Mouse (Mus musculus): Measurements from ENCODE around the gene Olfr986. TPM values are rescaled to one million over a fixed set of nuclear protein-coding genes. Genes with fewer than 3 reads are reported as not detected.

Olfr986 gene
- polyA plus RNA-seq, 1 experiment from 2014 or later = 0.10 TPM

GRCm38 (mm10) chr9:40191086-40191876 is 10.6 kb downstream of the Olfr986 start:
- Histone ChIP-seq H3K9ac (ENCODE audit: low read depth, low read length) (peak overlapping the region; percentile 80), H3K27me3 (ENCODE audit: control insufficient read depth, insufficient read depth, low read length) (no peaks in the 10 kb centered on the region), H3K4me2 (peak overlapping the region; percentile 66), H3K9me3 (replicated peaks; ENCODE audit: control insufficient read depth, low read length) (no peaks in the 10 kb centered on the region), H3K27ac (ENCODE audit: low read depth, low read length) (peak overlapping the region; percentile 18; the same call in 1 of the 2 replicates), H3K4me3 (ENCODE audit: low read depth, low read length) (peak overlapping the region; percentile 73), H3K36me3 (ENCODE audit: control insufficient read depth, insufficient read depth, low read length) (no peaks in the 10 kb centered on the region), H3K4me1 (ENCODE audit: control insufficient read depth, insufficient read depth, low read length) (no peaks in the 10 kb centered on the region)
- whole genome bisulfite sequencing (ENCODE audit: insufficient replicate concordance) = 88% methylated on average over 8 of the region's 9 CpGs
- ATAC-seq (replicated peaks; ENCODE audit: insufficient number of reproducible peaks, low FRiP score, low TSS enrichment) = no peak

GRCm38 (mm10) chr9:40192098-40193038 is 11.6 kb downstream of the Olfr986 start, which contains the start of gene Zfp202:
TSS of gene Zfp202 (plus strand) at chr9:40192316.
- Histone ChIP-seq H3K27me3 (ENCODE audit: control insufficient read depth, insufficient read depth, low read length) (no peaks in the 10 kb centered on the region), H3K4me3 (ENCODE audit: low read depth, low read length) (peak within 1 kb of the TSS; percentile 73), H3K4me1 (ENCODE audit: control insufficient read depth, insufficient read depth, low read length) (no peaks in the 10 kb centered on the region), H3K9ac (ENCODE audit: low read depth, low read length) (peak within 1 kb of the TSS; percentile 80), H3K9me3 (replicated peaks; ENCODE audit: control insufficient read depth, low read length) (no peaks in the 10 kb centered on the region), H3K36me3 (ENCODE audit: control insufficient read depth, insufficient read depth, low read length) (no peaks in the 10 kb centered on the region), H3K27ac (ENCODE audit: low read depth, low read length) (peak within 1 kb of the TSS; percentile 60), H3K4me2 (peak within 1 kb of the TSS; percentile 66)
- ATAC-seq (replicated peaks; ENCODE audit: insufficient number of reproducible peaks, low FRiP score, low TSS enrichment) = peak; percentile 93
- under 1% methylated on average over 51 of the region's 63 CpGs for WGBS (ENCODE audit: insufficient replicate concordance)

GRCm38 (mm10) chr9:40195981-40196380 is 15.3 kb downstream of the Olfr986 start:
- Histone ChIP-seq H3K27ac (ENCODE audit: low read depth, low read length) (no peak overlapping the region), H3K4me3 (ENCODE audit: low read depth, low read length) (no peak overlapping the region), H3K36me3 (ENCODE audit: control insufficient read depth, insufficient read depth, low read length) (no peaks in the 10 kb centered on the region), H3K4me1 (ENCODE audit: control insufficient read depth, insufficient read depth, low read length) (no peaks in the 10 kb centered on the region), H3K4me2 (no peak overlapping the region), H3K27me3 (ENCODE audit: control insufficient read depth, insufficient read depth, low read length) (no peaks in the 10 kb centered on the region), H3K9ac (ENCODE audit: low read depth, low read length) (no peak overlapping the region), H3K9me3 (replicated peaks; ENCODE audit: control insufficient read depth, low read length) (no peaks in the 10 kb centered on the region)
- 75% methylated on average over 3 of the region's 3 CpGs for WGBS (ENCODE audit: insufficient replicate concordance)
- no peak for ATAC-seq (replicated peaks; ENCODE audit: insufficient number of reproducible peaks, low FRiP score, low TSS enrichment)

- H3K9ac ChIP-seq (ENCODE audit: low read depth, low read length) = no peak overlapping the region
These were observed 25.8 kb downstream of the Olfr986 start for GRCm38 (mm10) chr9:40206546-40206950.

GRCm38 (mm10) chr9:40210744-40211143 is 30.0 kb downstream of the Olfr986 start:
- no peak overlapping the region for H3K4me3 ChIP-seq (ENCODE audit: low read depth, low read length)

More at GRCm38 (mm10) chr9:40206546-40206950, 25.8 kb downstream of the Olfr986 start:
- H3K27me3 ChIP-seq (ENCODE audit: control insufficient read depth, insufficient read depth, low read length) = no peaks in the 10 kb centered on the region
- H3K36me3 ChIP-seq (ENCODE audit: control insufficient read depth, insufficient read depth, low read length) = peaks cover 15% of the 10 kb centered on the region
- H3K4me3 ChIP-seq (ENCODE audit: low read depth, low read length) = no peak overlapping the region
- no peak overlapping the region for H3K4me2 ChIP-seq
- no peak for ATAC-seq (replicated peaks; ENCODE audit: insufficient number of reproducible peaks, low FRiP score, low TSS enrichment)
- no peak overlapping the region for H3K27ac ChIP-seq (ENCODE audit: low read depth, low read length)
- H3K4me1 ChIP-seq (ENCODE audit: control insufficient read depth, insufficient read depth, low read length) = no peaks in the 10 kb centered on the region
- H3K9me3 ChIP-seq (replicated peaks; ENCODE audit: control insufficient read depth, low read length) = no peaks in the 10 kb centered on the region
- WGBS (ENCODE audit: insufficient replicate concordance) = 74% methylated on average over 5 of the region's 5 CpGs

GRCm38 (mm10) chr9:40214058-40214457 is 33.3 kb downstream of the Olfr986 start:
- no peaks in the 10 kb centered on the region for H3K9me3 ChIP-seq (replicated peaks; ENCODE audit: control insufficient read depth, low read length)
- no peak overlapping the region for H3K4me3 ChIP-seq (ENCODE audit: low read depth, low read length)
- H3K9ac ChIP-seq (ENCODE audit: low read depth, low read length) = no peak overlapping the region
- no peak for ATAC-seq (replicated peaks; ENCODE audit: insufficient number of reproducible peaks, low FRiP score, low TSS enrichment)
- no peak overlapping the region for H3K4me2 ChIP-seq
- 92% methylated on average over 5 of the region's 5 CpGs for WGBS (ENCODE audit: insufficient replicate concordance)
- H3K36me3 ChIP-seq (ENCODE audit: control insufficient read depth, insufficient read depth, low read length) = peaks cover 14% of the 10 kb centered on the region
- H3K27me3 ChIP-seq (ENCODE audit: control insufficient read depth, insufficient read depth, low read length) = no peaks in the 10 kb centered on the region
- H3K4me1 ChIP-seq (ENCODE audit: control insufficient read depth, insufficient read depth, low read length) = no peaks in the 10 kb centered on the region
- H3K27ac ChIP-seq (ENCODE audit: low read depth, low read length) = no peak overlapping the region

More at GRCm38 (mm10) chr9:40210744-40211143, 30.0 kb downstream of the Olfr986 start:
- H3K9ac ChIP-seq (ENCODE audit: low read depth, low read length) = no peak overlapping the region
- no peak for ATAC-seq (replicated peaks; ENCODE audit: insufficient number of reproducible peaks, low FRiP score, low TSS enrichment)
- peaks cover 20% of the 10 kb centered on the region for H3K36me3 ChIP-seq (ENCODE audit: control insufficient read depth, insufficient read depth, low read length)
- H3K4me2 ChIP-seq = no peak overlapping the region
- whole genome bisulfite sequencing (ENCODE audit: insufficient replicate concordance) = 85% methylated on average over 2 of the region's 2 CpGs
- no peaks in the 10 kb centered on the region for H3K27me3 ChIP-seq (ENCODE audit: control insufficient read depth, insufficient read depth, low read length)
- H3K27ac ChIP-seq (ENCODE audit: low read depth, low read length) = no peak overlapping the region
- no peaks in the 10 kb centered on the region for H3K9me3 ChIP-seq (replicated peaks; ENCODE audit: control insufficient read depth, low read length)
- no peaks in the 10 kb centered on the region for H3K4me1 ChIP-seq (ENCODE audit: control insufficient read depth, insufficient read depth, low read length)

GRCm38 (mm10) chr9:40216651-40217050 is 35.9 kb downstream of the Olfr986 start:
- Histone ChIP-seq H3K4me1 (ENCODE audit: control insufficient read depth, insufficient read depth, low read length) (no peaks in the 10 kb centered on the region), H3K4me2 (no peak overlapping the region), H3K27me3 (ENCODE audit: control insufficient read depth, insufficient read depth, low read length) (no peaks in the 10 kb centered on the region), H3K27ac (ENCODE audit: low read depth, low read length) (no peak overlapping the region), H3K36me3 (ENCODE audit: control insufficient read depth, insufficient read depth, low read length) (peaks cover 4% of the 10 kb centered on the region; the same call in 1 of the 2 replicates), H3K9me3 (replicated peaks; ENCODE audit: control insufficient read depth, low read length) (no peaks in the 10 kb centered on the region), H3K9ac (ENCODE audit: low read depth, low read length) (no peak overlapping the region), H3K4me3 (ENCODE audit: low read depth, low read length) (no peak overlapping the region)
- 74% methylated on average over 4 of the region's 4 CpGs for WGBS (ENCODE audit: insufficient replicate concordance)
- ATAC-seq (replicated peaks; ENCODE audit: insufficient number of reproducible peaks, low FRiP score, low TSS enrichment) = no peak

- no peak overlapping the region for H3K4me3 ChIP-seq (ENCODE audit: low read depth, low read length)
- WGBS (ENCODE audit: insufficient replicate concordance) = 63% methylated on average over 4 of the region's 4 CpGs
- no peak overlapping the region for H3K27ac ChIP-seq (ENCODE audit: low read depth, low read length)
- H3K9me3 ChIP-seq (replicated peaks; ENCODE audit: control insufficient read depth, low read length) = no peaks in the 10 kb centered on the region
- H3K9ac ChIP-seq (ENCODE audit: low read depth, low read length) = no peak overlapping the region
- H3K27me3 ChIP-seq (ENCODE audit: control insufficient read depth, insufficient read depth, low read length) = no peaks in the 10 kb centered on the region
- H3K4me2 ChIP-seq = no peak overlapping the region
- H3K36me3 ChIP-seq (ENCODE audit: control insufficient read depth, insufficient read depth, low read length) = no peaks in the 10 kb centered on the region
- no peak for ATAC-seq (replicated peaks; ENCODE audit: insufficient number of reproducible peaks, low FRiP score, low TSS enrichment)
- no peaks in the 10 kb centered on the region for H3K4me1 ChIP-seq (ENCODE audit: control insufficient read depth, insufficient read depth, low read length)
These were observed 43.6 kb downstream of the Olfr986 start for GRCm38 (mm10) chr9:40224289-40224688.
